Mouse (Mus musculus) ES-Bruce4 (cell line): Measurements from ENCODE around the gene Slc44a2. TPM values are rescaled to one million over a fixed set of nuclear protein-coding genes. Genes with fewer than 3 reads are reported as not detected.
"Not testable (repeated sequence)": the region's sequence is repeated elsewhere in the genome, so short reads cannot be mapped to it uniquely, and the experiment has no call there.

ENCODE experiments used
- H3K27ac ChIP-seq: 2 replicates; pipeline ENCODE4 v1.5.1; 2012; ENCODE audit warnings: low read length, inconsistent platforms; ENCODE audit not compliant: insufficient read depth
- H3K27me3 ChIP-seq: 2 replicates; pipeline ENCODE4 v1.6.1; 2012; ENCODE audit warnings: mild to moderate bottlenecking, low read length, inconsistent platforms; ENCODE audit not compliant: control insufficient read depth, poor library complexity, insufficient read depth, severe bottlenecking
- H3K36me3 ChIP-seq: 2 replicates; pipeline ENCODE4 v1.6.1; 2012; ENCODE audit warnings: inconsistent platforms, mild to moderate bottlenecking, low read length, moderate library complexity; ENCODE audit not compliant: control insufficient read depth, poor library complexity, insufficient read depth, severe bottlenecking
- H3K4me1 ChIP-seq: one replicate; pipeline ENCODE4 v1.8.1; 2011; ENCODE audit warnings: low read length; ENCODE audit not compliant: control insufficient read depth, insufficient read depth
- H3K4me3 ChIP-seq: 2 replicates; pipeline ENCODE4 v1.5.1; 2011; ENCODE audit warnings: low read depth, mild to moderate bottlenecking, low read length
- H3K9ac ChIP-seq: 2 replicates; pipeline ENCODE4 v1.6.1; 2012; ENCODE audit warnings: low read depth, mild to moderate bottlenecking, inconsistent platforms; ENCODE audit not compliant: poor library complexity, severe bottlenecking
- H3K9me3 ChIP-seq: replicated peaks from 2 replicates; pipeline ENCODE4 v1.6.1; 2012; ENCODE audit warnings: mild to moderate bottlenecking, low read length, inconsistent platforms; ENCODE audit not compliant: control insufficient read depth, poor library complexity, insufficient read depth, severe bottlenecking
- CTCF ChIP-seq: IDR thresholded peaks from one replicate; pipeline ENCODE4 v1.8.1; 2011; ENCODE audit warnings: low read depth, low read length
- EP300 ChIP-seq: IDR thresholded peaks from 2 replicates; pipeline ENCODE4 v1.6.1; 2011; ENCODE audit warnings: low read depth, low read length; ENCODE audit not compliant: insufficient read depth
- POLR2A ChIP-seq: IDR thresholded peaks from one replicate; pipeline ENCODE4 v1.8.1; 2011; ENCODE audit warnings: low read length; ENCODE audit not compliant: insufficient read depth
- polyA plus RNA-seq: library from polyadenylated mRNA; stranded (reverse); fragments of >200 nt; gene quantifications from 2 replicates; pipeline ENCODE4 v1.2.4, GENCODE M21; 2011; ENCODE audit warnings: low read depth; ENCODE audit not compliant: missing spikeins, insufficient read depth, insufficient read length

The Slc44a2 gene
- polyA plus RNA-seq, 1 experiment: 66.4 TPM

DNA sequence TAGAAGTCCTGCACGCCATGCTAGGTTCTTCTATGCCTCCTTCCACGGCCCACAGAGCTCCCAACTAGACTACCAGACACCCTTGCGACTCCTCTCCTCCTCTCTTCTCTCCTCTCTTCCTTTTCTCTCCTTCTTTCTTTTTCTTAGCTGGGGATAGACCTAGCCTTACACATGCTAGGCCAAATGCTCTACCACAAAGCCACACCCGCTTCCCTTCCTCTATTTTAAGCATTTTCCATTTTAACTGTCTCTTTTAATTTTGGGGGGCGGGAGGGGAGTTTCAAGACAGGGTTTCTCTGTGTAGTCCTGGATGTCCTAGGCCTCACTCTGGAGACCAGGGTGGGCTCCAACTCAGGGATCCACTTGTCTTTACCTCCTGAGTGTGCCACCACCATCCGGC is 1.7 kb upstream of the Slc44a2 start:
- no peak overlapping the region for H3K9ac ChIP-seq
- TF ChIP-seq EP300 (no peak), CTCF (no peak), POLR2A (no peak)
- H3K4me3 ChIP-seq: no peak overlapping the region
- peaks cover 2% of the 10 kb centered on the region for H3K4me1 ChIP-seq
- H3K27me3 ChIP-seq: no peaks in the 10 kb centered on the region
- no peak overlapping the region for H3K27ac ChIP-seq
- H3K9me3 ChIP-seq: no peaks in the 10 kb centered on the region
- no peaks in the 10 kb centered on the region for H3K36me3 ChIP-seq

DNA sequence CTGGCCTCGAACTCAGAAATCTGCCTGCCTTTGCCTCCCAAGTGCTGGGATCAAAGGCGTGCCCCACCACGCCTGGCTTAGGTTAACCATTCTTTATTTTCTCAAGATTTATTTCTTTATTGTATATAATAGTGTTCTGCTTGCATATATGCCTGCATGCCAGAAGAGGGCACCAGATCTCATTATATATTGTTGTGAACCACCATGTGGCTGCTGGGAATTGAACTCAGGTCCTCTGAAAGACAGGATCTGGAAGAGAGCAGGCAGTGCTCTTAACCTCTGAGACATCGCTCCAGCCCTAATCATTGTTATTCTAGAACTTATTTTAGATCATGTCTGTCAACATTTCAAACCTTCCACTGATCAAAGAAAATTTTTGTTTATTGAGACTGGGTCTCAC is 995 bp upstream of the Slc44a2 start:
- Histone ChIP-seq H3K4me1 (peaks cover 2% of the 10 kb centered on the region), H3K27me3 (no peaks in the 10 kb centered on the region), H3K9ac (no peak overlapping the region), H3K27ac (no peak overlapping the region), H3K9me3 (no peaks in the 10 kb centered on the region), H3K36me3 (no peaks in the 10 kb centered on the region), H3K4me3 (no peak overlapping the region)
- no peak for TF ChIP-seq CTCF
- TF ChIP-seq EP300: no peak
- no peak for TF ChIP-seq POLR2A

DNA sequence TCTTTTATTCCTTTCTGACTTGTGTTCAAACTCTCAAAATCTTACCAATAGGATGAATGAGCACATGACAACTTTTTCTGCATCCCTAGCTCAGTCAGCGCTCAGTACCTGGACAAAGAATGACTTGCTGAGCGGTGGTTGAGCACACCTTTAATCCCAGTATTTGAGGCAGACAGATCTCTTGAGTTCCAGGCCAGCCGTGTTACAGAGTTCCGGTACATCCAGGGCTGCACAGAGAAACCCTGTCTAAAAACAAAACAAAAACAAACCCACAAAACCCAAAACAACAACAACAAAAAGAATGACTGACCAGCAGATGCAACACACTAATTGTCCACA is 249 bp upstream of the Slc44a2 start:
- TF ChIP-seq CTCF: no peak
- Histone ChIP-seq H3K4me3 (peak overlapping the region; percentile 14; the same call in 1 of the 2 replicates), H3K9ac (no peak overlapping the region), H3K27ac (no peak overlapping the region), H3K27me3 (no peaks in the 10 kb centered on the region), H3K9me3 (no peaks in the 10 kb centered on the region), H3K36me3 (no peaks in the 10 kb centered on the region), H3K4me1 (no peaks in the 10 kb centered on the region)

DNA sequence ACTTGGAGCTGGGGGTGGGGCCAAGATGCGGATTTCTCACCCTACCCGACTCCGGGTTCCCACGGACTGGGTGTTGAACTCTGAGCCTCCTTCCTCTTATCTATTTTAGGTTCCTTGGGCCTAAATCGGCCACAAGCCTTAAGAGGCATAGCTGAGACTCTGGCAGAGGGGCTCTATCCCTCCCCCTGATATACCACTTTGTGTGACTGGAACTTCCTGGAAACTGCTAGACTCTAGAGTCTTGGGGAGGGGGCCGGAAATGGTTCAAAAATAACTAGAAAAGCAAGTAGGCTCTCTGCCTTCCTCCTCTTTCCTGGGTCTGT is 976 bp downstream of the Slc44a2 start:
- Histone ChIP-seq H3K36me3 (no peaks in the 10 kb centered on the region), H3K9me3 (no peaks in the 10 kb centered on the region), H3K27me3 (no peaks in the 10 kb centered on the region), H3K4me3 (peak overlapping the region; percentile 88), H3K27ac (no peak overlapping the region), H3K4me1 (no peaks in the 10 kb centered on the region), H3K9ac (no peak overlapping the region)
- no peak for TF ChIP-seq POLR2A
- TF ChIP-seq EP300: no peak
- TF ChIP-seq CTCF: no peak

DNA sequence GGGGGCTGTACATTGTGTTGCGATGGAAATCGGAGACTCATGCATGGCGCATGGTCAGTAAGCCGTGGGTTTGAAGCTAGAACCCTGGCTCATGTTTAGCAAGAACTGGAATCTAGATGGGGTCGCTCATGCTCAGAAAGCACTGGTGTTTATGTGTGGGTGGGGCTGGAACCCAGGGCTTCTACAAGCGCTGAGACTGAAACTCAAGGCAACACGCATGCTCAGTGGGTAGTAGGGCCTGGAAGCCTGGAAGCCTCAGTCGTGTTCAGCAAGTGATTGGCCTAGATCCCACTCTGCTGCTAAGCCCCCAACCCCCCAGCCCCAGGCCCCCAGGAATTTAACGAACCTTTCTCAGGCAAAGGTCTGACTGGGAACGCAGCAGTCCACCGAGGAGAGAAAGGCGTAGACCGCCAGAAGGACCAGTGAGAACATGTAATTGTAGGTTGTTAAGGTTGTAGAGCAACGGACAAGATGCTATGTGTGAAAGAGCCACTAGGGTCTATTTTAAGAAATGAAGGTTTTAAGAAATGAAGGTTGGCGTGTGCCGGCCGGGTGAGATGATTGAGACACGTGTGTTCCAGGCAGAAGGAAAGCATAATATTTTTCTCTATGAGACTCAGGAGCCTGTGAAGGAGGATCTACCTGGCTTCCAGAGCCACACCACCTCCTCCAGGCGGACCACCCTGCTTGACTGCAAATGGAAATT is 1.9 kb downstream of the Slc44a2 start:
- H3K27ac ChIP-seq: no peak overlapping the region

DNA sequence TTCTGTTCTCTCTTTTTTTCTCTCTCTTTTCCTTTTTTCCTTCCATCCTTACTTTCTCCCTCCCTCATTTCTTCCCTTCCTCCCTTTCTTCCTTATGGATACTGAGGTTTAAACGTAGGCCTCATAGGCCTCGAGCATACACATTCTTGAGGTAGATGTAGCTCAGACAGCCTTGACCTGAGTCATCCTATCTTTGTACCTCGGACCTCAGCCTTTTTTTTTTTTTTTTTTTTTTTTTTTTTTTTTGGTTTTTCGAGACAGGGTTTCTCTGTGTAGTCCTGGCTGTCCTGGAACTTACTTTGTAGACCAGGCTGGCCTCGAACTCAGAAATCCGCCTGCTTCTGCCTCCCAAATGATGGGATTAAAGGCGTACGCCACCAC is 2.4 kb downstream of the Slc44a2 start:
- not testable (repeated sequence) for H3K36me3 ChIP-seq, H3K9me3 ChIP-seq, H3K27ac ChIP-seq, H3K9ac ChIP-seq, H3K27me3 ChIP-seq, H3K4me1 ChIP-seq, H3K4me3 ChIP-seq

More for the DNA sequence above, 1.9 kb downstream of the Slc44a2 start:
- Histone ChIP-seq H3K9me3 (no peaks in the 10 kb centered on the region), H3K27me3 (no peaks in the 10 kb centered on the region), H3K4me3 (no peak overlapping the region), H3K9ac (no peak overlapping the region), H3K36me3 (no peaks in the 10 kb centered on the region), H3K4me1 (no peaks in the 10 kb centered on the region)
- TF ChIP-seq POLR2A: no peak
- no peak for TF ChIP-seq CTCF
- no peak for TF ChIP-seq EP300

DNA sequence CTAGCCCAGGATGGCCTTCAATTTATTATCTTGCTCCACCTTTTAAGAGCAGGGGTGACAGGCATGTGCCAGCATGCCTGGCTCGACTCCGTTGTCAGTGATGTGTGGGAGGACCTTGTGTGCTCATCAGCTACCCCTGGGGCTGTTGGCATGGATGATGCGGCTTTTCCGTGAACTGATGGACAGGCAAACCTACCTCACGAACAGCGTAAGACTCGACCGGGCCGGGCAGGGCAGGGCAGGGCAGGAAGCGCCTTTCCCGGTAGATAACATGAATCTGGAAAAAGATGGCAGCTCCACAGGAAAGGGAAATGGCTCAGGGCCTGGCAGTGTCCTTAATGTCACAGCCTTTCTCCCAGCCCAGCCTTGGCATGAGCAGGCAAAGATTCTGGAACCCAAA is 3.8 kb downstream of the Slc44a2 start:
- Histone ChIP-seq H3K4me1 (no peaks in the 10 kb centered on the region), H3K36me3 (no peaks in the 10 kb centered on the region), H3K27me3 (no peaks in the 10 kb centered on the region), H3K9me3 (no peaks in the 10 kb centered on the region), H3K9ac (no peak overlapping the region), H3K4me3 (no peak overlapping the region), H3K27ac (no peak overlapping the region)
- no peak for TF ChIP-seq CTCF
